Mouse (Mus musculus): ENCODE measurements at regions not wholly inside any gene's neighbourhood (a gene's known extent, or its start where the extent isn't known, plus 50 kb on each side); places are given as distances from the start of the nearest gene placed in this dataset.

GRCm38 (mm10) chr5:64739311-64740261, 63.6 kb upstream of the Klf3 start:
- no peak for DNase-seq (ENCODE audit: low spot score)

DNA sequence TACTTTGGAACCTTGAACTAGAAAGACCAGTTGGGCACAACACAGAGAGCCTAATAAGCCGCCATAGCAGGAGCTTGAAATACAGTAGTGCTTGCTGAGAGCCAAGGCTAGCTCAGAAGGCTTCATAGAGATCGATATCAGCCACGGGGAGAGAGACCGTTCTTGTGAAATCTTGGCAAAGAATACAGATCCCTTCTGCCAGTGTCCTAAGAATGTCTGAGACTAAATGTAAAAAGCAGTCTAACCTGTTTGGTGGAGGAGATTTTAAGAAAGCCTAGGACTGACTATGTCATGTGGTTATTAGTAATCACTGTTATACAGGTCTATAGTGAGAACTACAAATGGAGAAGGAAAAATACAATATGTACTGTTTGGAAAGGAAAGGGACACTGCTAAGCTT, 59.1 kb upstream of the Klf3 start:
- no peak for DNase-seq (ENCODE audit: low spot score)

DNA sequence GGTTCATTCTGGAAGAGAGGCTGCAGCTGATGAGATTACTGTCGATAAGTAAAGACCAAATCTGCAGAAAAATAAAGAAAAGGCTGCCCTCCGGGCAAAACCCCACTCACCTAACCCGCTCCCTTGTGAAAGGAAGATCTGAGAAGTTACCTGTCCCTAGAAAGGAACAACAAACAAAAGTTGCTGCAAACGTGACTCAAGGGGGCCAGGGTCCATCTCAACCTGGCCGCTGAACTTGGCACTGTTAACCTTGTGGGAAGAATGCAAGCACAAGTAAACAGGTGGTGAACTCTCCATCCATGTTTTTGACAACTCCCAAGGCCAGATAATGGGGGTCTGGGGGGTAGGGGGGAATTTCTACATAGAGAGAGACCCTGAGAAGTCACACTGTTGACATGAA, 58.7 kb upstream of the Klf3 start:
- no peak for DNase-seq (ENCODE audit: low spot score)

GRCm38 (mm10) chr5:64747461-64747860, 55.7 kb upstream of the Klf3 start:
- DNase-seq (ENCODE audit: low spot score) = no peak

DNA sequence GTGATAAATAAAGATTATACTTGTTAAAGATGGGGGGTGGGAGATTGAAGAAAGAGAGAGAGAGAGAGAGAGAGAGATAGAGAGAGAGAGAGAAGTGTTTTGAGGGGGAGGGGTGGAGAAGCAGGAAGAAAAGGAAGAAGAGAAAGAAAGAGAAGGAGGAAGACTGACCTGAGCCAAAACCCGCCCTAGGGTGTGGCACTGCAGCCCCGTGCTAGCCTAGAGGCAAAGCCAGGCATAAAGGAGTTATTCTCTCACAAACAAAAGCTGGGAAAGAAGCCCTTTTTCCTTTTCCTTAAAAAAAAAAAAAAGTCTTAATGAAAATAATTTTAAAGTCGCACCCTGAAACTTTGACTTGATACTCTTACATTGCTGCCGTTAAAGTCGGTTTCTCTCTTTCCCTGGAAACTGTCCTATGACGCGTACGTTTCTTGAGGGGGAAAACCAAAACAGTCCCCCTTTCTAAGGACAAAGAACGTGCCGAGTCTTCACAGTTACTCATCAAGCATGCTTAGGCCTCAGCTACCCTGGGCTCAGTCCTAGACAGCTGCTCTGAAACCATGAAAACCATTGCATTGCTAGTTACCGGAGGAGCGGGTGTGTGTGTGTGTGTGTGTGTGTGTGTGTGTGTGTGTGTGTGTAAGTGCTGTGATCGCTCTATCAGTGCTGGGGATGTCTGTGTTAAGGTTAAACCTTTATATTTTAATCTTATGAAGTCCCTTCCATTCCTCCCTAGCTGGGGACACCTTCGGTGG, 53.6 kb upstream of the Klf3 start:
- no peak for DNase-seq (ENCODE audit: low spot score)

GRCm38 (mm10) chr5:64750406-64750805, 52.8 kb upstream of the Klf3 start:
- DNase-seq (ENCODE audit: low spot score) = no peak

DNA sequence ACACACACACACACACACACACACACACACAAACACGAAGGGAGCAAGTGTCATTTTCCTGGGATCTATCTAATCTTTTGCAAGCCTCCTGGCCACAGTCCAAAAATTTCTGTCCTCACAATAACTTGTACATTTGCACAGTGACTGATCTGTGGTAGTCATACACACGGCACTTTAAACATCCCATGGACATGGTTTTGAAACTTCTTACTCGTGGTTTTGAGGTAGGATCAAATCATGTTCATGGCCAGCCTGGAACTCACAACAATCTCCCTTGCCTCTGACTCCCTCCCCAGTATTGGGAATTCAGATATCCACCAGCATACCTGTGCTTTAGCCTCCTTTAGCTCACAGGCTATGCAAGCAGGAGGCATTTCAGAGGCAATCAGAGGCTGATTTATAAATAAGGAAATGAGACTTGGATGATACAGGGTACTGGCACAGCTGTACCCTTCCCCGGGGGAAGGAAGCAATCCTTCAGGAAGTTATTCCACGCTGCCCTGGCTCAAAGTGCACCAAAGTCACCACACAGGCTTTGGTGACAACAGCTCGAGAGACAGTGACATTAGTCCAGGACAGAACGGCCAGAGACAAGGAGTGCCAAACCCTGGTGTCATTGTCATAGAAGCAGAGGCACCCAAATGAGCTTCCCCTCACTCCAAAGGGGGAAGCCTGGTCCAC, 52.1 kb upstream of the Klf3 start:
- no peak for DNase-seq (ENCODE audit: low spot score)

DNA sequence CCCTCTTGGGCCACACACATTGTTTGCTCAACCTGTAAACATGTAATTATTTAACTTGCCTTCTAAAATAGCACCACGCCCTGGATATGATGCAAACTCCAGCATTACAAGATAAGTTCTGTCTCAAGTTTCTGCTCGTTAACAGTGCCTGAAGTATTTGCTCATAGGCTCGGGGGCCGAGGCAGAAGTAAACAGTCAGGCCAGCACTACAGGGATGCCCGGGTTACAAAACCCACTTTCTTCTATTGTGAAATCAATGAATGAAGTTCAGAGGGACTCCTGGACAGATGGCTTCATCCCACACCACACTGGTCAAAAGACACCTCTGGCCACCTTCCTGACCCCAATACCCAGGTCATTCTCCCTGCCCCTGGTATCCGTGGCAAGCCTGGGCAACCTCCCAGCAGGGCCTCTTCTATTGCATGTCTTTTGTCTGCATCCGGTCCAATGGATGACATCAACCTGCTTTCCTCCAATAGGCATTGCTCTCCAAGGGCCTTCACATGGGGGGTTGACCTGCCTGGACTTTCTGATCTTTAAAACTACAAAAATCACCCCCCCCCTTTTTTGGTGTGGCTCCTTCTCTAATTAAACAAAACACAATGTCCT, 49.9 kb upstream of the Klf3 start:
- DNase-seq (ENCODE audit: low spot score) = no peak
